Mouse (Mus musculus): ENCODE results near the gene Mical3. TPM values are rescaled to one million over a fixed set of nuclear protein-coding genes. Genes with fewer than 3 reads are reported as not detected.
A peak's percentile ranks its signal among the peaks of the same experiment; 100 is the strongest.

Mical3 gene
- polyA plus RNA-seq, 1 experiment from 2014 or later, result 25.0 TPM

DNA sequence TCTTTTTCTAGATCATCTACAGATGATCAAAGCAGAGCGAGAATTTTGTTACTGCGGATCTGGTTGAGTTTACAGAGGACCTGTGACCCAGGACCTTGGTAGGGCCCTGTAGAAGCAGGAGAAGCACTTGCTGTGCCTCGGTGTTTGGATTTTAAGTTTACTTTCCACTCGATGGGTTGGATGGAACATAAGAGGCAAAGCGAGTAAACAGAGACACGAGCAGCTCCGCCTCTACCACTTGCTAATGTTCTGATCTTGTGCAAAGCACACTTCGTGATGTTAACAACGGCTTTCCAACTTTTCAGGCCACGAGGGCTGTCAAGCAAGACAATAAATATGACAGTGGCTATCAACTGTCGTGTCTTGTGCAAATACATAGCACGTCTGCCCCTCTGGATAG, 31.8 kb upstream of the Mical3 start:
- H3K36me3 ChIP-seq, result no peaks in the 10 kb centered on the region
- no peak overlapping the region for H3K27ac ChIP-seq
- H3K9me3 ChIP-seq (replicated peaks), result no peaks in the 10 kb centered on the region
- no peak overlapping the region for H3K4me3 ChIP-seq
- no peak overlapping the region for H3K9ac ChIP-seq
- H3K27me3 ChIP-seq, result no peaks in the 10 kb centered on the region
- 88% methylated on average over 12 of the region's 12 CpGs for WGBS
- no peak for ATAC-seq (replicated peaks; ENCODE audit: insufficient number of reproducible peaks, insufficient read depth, low FRiP score, low read depth)
- H3K4me2 ChIP-seq, result no peak overlapping the region
- H3K4me1 ChIP-seq (replicated peaks), result peaks cover 20% of the 10 kb centered on the region

- H3K4me1 ChIP-seq (replicated peaks), result peaks cover 25% of the 10 kb centered on the region
- no peak overlapping the region for H3K4me3 ChIP-seq
- no peak overlapping the region for H3K9ac ChIP-seq
- H3K27me3 ChIP-seq, result no peaks in the 10 kb centered on the region
- no peaks in the 10 kb centered on the region for H3K36me3 ChIP-seq
- 20% methylated on average over 6 of the region's 6 CpGs for WGBS
- H3K9me3 ChIP-seq (replicated peaks), result no peaks in the 10 kb centered on the region
- H3K27ac ChIP-seq, result no peak overlapping the region
- no peak overlapping the region for H3K4me2 ChIP-seq
- no peak for ATAC-seq (replicated peaks; ENCODE audit: insufficient number of reproducible peaks, insufficient read depth, low FRiP score, low read depth)
These were observed 29.3 kb upstream of the Mical3 start for GRCm38 (mm10) chr6:121160126-121160525.

GRCm38 (mm10) chr6:121159616-121160015, 28.8 kb upstream of the Mical3 start:
- Histone ChIP-seq H3K9ac (no peak overlapping the region), H3K4me3 (no peak overlapping the region), H3K4me2 (no peak overlapping the region), H3K4me1 (replicated peaks) (peaks cover 25% of the 10 kb centered on the region), H3K9me3 (replicated peaks) (no peaks in the 10 kb centered on the region), H3K36me3 (no peaks in the 10 kb centered on the region), H3K27me3 (no peaks in the 10 kb centered on the region), H3K27ac (no peak overlapping the region)
- no peak for ATAC-seq (replicated peaks; ENCODE audit: insufficient number of reproducible peaks, insufficient read depth, low FRiP score, low read depth)
- WGBS, result 53% methylated on average over 5 of the region's 5 CpGs

- WGBS, result 38% methylated on average over 2 of the region's 2 CpGs
- H3K27me3 ChIP-seq, result no peaks in the 10 kb centered on the region
- no peaks in the 10 kb centered on the region for H3K9me3 ChIP-seq (replicated peaks)
- peaks cover 41% of the 10 kb centered on the region for H3K4me1 ChIP-seq (replicated peaks)
- ATAC-seq (replicated peaks; ENCODE audit: insufficient number of reproducible peaks, insufficient read depth, low FRiP score, low read depth), result no peak
- no peak overlapping the region for H3K27ac ChIP-seq
- H3K9ac ChIP-seq, result no peak overlapping the region
- H3K4me3 ChIP-seq, result no peak overlapping the region
- H3K4me2 ChIP-seq, result no peak overlapping the region
- no peaks in the 10 kb centered on the region for H3K36me3 ChIP-seq
These were observed 25.2 kb upstream of the Mical3 start for GRCm38 (mm10) chr6:121156030-121156429.

DNA sequence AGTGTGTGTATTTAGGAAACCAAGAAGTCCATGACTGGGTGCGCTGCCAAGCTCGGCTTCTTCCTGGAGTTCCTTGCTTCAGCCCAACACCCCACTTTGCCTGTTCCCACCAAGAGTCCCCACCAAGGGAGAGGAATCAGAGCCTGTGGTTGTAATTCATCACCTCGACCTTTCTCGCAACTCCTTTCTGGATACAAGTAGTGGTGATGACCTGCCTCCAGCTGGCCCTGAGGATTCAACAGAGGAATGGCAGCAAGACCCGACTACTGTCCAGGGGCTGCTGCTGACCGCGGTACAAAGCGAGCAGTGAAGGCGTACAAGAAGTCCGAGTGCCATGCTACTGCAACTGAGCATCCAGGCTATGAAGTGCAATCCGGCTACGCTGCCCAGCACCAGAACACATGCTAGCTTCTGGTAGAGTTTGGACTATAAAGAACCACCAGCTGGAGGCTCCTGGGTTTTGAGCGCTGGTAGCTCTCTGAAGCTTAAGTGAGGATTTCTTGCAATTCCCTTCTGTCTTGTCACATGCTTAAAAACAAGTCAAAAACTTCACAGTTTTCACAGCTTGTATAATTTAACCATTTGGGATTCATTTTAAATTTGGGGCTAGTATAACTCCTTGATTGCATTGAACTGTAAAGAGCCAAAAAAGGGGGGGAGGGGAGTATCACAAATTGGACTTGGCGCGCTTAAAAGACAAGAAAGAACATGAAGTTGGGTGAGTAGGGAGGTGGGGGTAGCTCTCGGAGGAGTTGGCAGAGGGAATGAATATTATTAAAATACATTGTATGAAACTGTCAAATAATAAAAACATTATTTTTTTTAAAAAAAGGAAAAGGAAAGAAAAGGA, 23.9 kb upstream of the Mical3 start:
- WGBS, result 81% methylated on average over 16 of the region's 16 CpGs

GRCm38 (mm10) chr6:121153177-121153576, 22.4 kb upstream of the Mical3 start:
- Histone ChIP-seq H3K9me3 (replicated peaks) (no peaks in the 10 kb centered on the region), H3K4me2 (no peak overlapping the region), H3K36me3 (no peaks in the 10 kb centered on the region), H3K27ac (no peak overlapping the region), H3K4me3 (no peak overlapping the region), H3K9ac (no peak overlapping the region), H3K4me1 (replicated peaks) (peaks cover 29% of the 10 kb centered on the region), H3K27me3 (no peaks in the 10 kb centered on the region)
- WGBS, result 68% methylated on average over 8 of the region's 8 CpGs
- no peak for ATAC-seq (replicated peaks; ENCODE audit: insufficient number of reproducible peaks, insufficient read depth, low FRiP score, low read depth)

More for the DNA sequence above, 23.9 kb upstream of the Mical3 start:
- Histone ChIP-seq H3K36me3 (no peaks in the 10 kb centered on the region), H3K4me1 (replicated peaks) (peaks cover 30% of the 10 kb centered on the region), H3K4me2 (no peak overlapping the region), H3K4me3 (no peak overlapping the region), H3K9me3 (replicated peaks) (no peaks in the 10 kb centered on the region), H3K27ac (no peak overlapping the region), H3K27me3 (no peaks in the 10 kb centered on the region), H3K9ac (no peak overlapping the region)
- ATAC-seq (replicated peaks; ENCODE audit: insufficient number of reproducible peaks, insufficient read depth, low FRiP score, low read depth), result no peak

DNA sequence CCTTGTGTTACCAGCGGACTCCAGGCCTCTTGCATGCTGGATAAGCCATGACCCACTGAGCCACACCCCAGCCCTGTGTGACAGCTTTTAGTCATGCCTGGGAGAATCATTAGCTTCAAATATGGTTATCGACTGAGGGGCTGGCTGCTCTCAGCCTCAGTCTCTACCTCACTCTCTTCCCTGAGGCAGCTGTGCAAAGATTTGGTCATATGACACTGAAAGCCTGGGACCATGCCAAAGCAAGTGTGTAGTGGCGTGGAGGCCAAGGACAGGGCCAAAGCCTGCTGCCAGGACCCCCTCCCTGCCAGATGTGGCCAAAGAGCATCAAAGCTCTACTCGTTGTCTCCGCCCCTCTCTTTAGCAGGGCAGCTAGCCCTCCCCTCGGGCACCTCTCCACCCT, 20.9 kb upstream of the Mical3 start:
- Histone ChIP-seq H3K36me3 (no peaks in the 10 kb centered on the region), H3K9me3 (replicated peaks) (no peaks in the 10 kb centered on the region), H3K9ac (no peak overlapping the region), H3K4me2 (no peak overlapping the region), H3K27ac (peak overlapping the region; percentile 68), H3K4me1 (replicated peaks) (peaks cover 37% of the 10 kb centered on the region), H3K27me3 (no peaks in the 10 kb centered on the region), H3K4me3 (no peak overlapping the region)
- WGBS, result 40% methylated on average over 6 of the region's 6 CpGs
- peak; percentile 66 for ATAC-seq (replicated peaks; ENCODE audit: insufficient number of reproducible peaks, insufficient read depth, low FRiP score, low read depth)

DNA sequence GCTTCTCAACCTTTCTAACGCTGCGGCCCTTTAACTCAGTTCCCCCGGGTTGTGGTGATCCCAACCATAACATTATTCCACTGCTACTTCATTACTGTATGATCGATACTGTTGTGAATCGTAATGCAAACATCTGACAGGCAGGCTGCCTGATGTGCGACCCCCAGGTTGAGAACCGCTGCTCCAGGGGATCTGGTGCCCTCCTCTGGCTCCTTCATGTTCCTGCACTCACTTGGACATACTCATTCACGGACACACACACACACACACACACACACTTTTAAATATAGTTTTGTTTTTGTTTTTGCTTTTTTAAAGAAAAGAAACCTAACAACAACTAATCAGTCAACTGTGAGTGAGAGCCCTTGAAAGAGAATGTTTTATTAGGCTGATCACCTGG, 19.3 kb upstream of the Mical3 start:
- Histone ChIP-seq H3K4me2 (no peak overlapping the region), H3K27ac (no peak overlapping the region), H3K36me3 (no peaks in the 10 kb centered on the region), H3K4me1 (replicated peaks) (peaks cover 26% of the 10 kb centered on the region), H3K27me3 (no peaks in the 10 kb centered on the region), H3K9ac (no peak overlapping the region), H3K9me3 (replicated peaks) (no peaks in the 10 kb centered on the region), H3K4me3 (no peak overlapping the region)
- ATAC-seq (replicated peaks; ENCODE audit: insufficient number of reproducible peaks, insufficient read depth, low FRiP score, low read depth), result no peak
- WGBS, result 96% methylated on average over 8 of the region's 8 CpGs

DNA sequence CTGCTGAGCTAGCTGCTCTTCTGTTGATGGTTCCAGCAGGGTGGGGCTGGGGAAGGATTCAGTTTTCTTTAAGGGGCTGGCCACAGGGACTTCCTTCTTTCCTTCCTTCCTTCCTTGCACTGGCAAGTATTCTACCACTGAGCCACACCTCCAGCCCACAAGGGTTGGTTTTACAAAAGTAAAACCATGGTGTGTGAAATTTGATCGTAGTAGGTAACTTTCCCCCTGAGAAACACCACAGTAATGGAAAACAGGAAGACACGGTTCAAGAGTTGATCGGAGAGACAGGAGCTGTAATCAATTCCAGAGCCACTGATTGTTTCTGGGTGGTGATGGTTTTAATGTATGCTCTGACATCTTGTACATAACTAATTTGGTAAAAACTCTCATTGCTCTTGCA, 18.6 kb upstream of the Mical3 start:
- Histone ChIP-seq H3K27me3 (no peaks in the 10 kb centered on the region), H3K4me1 (replicated peaks) (peaks cover 28% of the 10 kb centered on the region), H3K4me2 (no peak overlapping the region), H3K36me3 (no peaks in the 10 kb centered on the region), H3K4me3 (no peak overlapping the region), H3K9me3 (replicated peaks) (no peaks in the 10 kb centered on the region), H3K9ac (no peak overlapping the region), H3K27ac (no peak overlapping the region)
- 64% methylated on average over 3 of the region's 3 CpGs for WGBS
- no peak for ATAC-seq (replicated peaks; ENCODE audit: insufficient number of reproducible peaks, insufficient read depth, low FRiP score, low read depth)

GRCm38 (mm10) chr6:121148360-121148759, 17.6 kb upstream of the Mical3 start:
- no peaks in the 10 kb centered on the region for H3K27me3 ChIP-seq

DNA sequence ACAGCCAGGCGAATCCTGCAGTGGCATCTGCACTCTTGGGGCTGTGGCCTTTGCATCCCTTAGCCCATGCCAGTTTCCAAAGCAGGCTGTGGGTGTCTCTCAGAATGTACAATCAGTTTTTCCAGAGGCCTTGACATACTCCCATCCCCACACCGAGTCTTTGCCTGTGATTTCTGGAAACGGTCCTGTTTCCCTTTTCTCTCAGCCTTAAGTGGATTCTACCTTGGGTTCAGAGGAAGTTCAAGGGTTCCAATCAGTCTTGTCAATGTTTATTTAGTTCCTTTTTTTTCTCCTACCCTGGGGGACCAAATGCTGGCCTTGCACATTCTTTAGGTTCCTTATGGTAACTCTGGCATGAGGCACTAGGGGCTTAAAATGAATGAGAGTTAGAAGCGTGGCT, 16.0 kb upstream of the Mical3 start:
- Histone ChIP-seq H3K9ac (no peak overlapping the region), H3K9me3 (replicated peaks) (no peaks in the 10 kb centered on the region), H3K4me3 (no peak overlapping the region), H3K27me3 (no peaks in the 10 kb centered on the region), H3K36me3 (no peaks in the 10 kb centered on the region), H3K4me2 (no peak overlapping the region), H3K27ac (no peak overlapping the region), H3K4me1 (replicated peaks) (peaks cover 26% of the 10 kb centered on the region)
- 44% methylated on average over 4 of the region's 4 CpGs for WGBS
- no peak; the same call in 1 of the 2 replicates for ATAC-seq (replicated peaks; ENCODE audit: insufficient number of reproducible peaks, insufficient read depth, low FRiP score, low read depth)

More at GRCm38 (mm10) chr6:121148360-121148759, 17.6 kb upstream of the Mical3 start:
- H3K4me2 ChIP-seq, result no peak overlapping the region
- H3K27ac ChIP-seq, result no peak overlapping the region
- WGBS, result 44% methylated on average over 3 of the region's 3 CpGs
- no peaks in the 10 kb centered on the region for H3K36me3 ChIP-seq
- H3K4me3 ChIP-seq, result no peak overlapping the region
- ATAC-seq (replicated peaks; ENCODE audit: insufficient number of reproducible peaks, insufficient read depth, low FRiP score, low read depth), result no peak
- no peak overlapping the region for H3K9ac ChIP-seq
- no peaks in the 10 kb centered on the region for H3K9me3 ChIP-seq (replicated peaks)
- H3K4me1 ChIP-seq (replicated peaks), result peaks cover 35% of the 10 kb centered on the region

DNA sequence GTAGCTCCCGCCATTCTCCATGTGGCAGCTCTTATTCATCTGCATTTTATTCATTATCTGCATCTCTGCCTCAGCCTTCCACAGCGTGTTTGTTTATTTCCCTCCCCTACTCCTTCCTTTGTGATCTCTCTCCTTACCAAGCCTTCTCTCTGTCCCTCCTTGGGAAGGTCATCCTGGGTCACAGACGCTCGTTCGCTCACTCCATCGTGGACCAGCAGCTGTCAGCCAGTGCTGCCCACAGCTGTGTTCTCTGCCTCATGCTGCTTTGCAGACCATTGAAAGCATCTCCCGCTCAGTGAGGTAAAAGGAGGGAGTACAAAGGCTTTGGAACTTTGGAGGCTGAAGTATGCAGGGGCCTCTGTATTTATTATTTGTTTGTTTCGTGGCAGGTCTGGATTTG, 15.1 kb upstream of the Mical3 start:
- Histone ChIP-seq H3K27me3 (no peaks in the 10 kb centered on the region), H3K4me1 (replicated peaks) (peaks cover 21% of the 10 kb centered on the region), H3K27ac (no peak overlapping the region), H3K9me3 (replicated peaks) (no peaks in the 10 kb centered on the region), H3K9ac (no peak overlapping the region), H3K4me3 (no peak overlapping the region), H3K36me3 (no peaks in the 10 kb centered on the region), H3K4me2 (no peak overlapping the region)
- ATAC-seq (replicated peaks; ENCODE audit: insufficient number of reproducible peaks, insufficient read depth, low FRiP score, low read depth), result no peak
- 75% methylated on average over 8 of the region's 8 CpGs for WGBS
